Mouse (Mus musculus): Measurements from ENCODE around the gene Usp49.
"Not testable (repeated sequence)": the region's sequence is repeated elsewhere in the genome, so short reads cannot be mapped to it uniquely, and the experiment has no call there.

Gene Usp49

GRCm38 (mm10) chr17:47651953-47652352 is 21.5 kb downstream of the Usp49 start:
- no peak for DNase-seq (ENCODE audit: extremely low spot score)

GRCm38 (mm10) chr17:47654346-47654745 is 23.9 kb downstream of the Usp49 start:
- not testable (repeated sequence) for DNase-seq (ENCODE audit: extremely low spot score)

- no peak for DNase-seq (ENCODE audit: extremely low spot score)
These were observed 25.2 kb downstream of the Usp49 start for GRCm38 (mm10) chr17:47655697-47656096.

GRCm38 (mm10) chr17:47657901-47658300 is 27.4 kb downstream of the Usp49 start:
- DNase-seq (ENCODE audit: extremely low spot score): no peak

DNA sequence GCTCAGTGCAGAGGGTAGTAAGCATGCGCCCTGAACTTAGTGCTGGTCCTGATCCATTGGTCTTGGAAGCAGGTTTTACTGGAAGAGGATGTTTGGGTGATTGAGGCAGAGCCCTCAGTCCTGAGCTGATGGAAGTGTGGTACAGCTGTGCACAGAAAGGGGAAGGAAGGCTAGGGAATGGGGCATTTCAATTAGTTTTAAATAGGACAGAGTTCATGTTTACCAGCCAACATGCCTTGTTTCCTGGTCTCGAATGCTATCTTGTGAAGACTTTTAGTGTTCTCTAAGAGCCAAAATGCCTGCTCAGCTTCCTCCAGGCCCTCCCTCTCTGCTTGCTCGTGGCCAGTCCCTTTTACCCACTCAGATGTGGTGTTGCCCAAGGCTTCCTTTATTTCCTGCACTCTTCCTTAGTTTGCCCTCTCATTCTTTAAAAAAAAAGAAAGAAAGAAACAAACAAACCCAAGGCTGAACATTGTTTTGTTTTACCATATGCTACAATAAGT is 28.3 kb downstream of the Usp49 start:
- no peak for DNase-seq (ENCODE audit: extremely low spot score)

DNA sequence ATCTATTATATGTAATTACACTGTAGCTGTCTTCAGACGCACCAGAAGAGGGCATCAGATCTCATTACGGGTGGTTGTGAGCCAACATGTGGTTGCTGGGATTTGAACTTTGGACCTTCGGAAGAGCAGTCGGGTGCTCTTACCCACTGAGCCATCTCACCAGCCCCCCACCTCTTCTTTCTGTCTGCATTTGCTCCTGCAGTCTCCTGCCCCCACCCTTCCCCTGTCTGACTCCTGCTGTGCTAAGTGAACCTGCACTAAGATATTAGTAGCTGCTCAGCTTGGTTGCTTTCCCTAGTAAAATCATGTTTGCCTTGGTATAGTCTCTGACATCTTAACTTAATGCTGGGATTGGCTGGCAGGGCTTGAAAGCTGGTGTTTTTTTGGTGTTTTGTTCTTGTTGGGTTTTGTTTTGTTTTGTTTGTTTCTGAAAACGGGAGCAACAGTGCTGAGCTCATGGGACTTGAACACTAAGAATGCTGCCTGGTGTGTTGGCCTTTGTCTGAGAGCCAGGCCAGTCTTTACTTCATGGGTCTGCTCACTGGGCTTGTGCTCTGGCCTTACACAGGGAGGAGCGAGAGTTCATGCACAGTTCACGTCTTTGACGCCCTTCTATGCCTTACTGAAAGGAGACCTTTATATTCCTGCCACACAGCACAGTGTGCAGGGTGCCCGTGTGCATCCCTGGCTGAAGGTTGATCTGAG is 32.7 kb downstream of the Usp49 start:
- peak; percentile 57 for DNase-seq (ENCODE audit: extremely low spot score)

GRCm38 (mm10) chr17:47664474-47664873 is 34.0 kb downstream of the Usp49 start:
- no peak for DNase-seq (ENCODE audit: extremely low spot score)

- no peak for DNase-seq (ENCODE audit: extremely low spot score)
These were observed 38.7 kb downstream of the Usp49 start for GRCm38 (mm10) chr17:47669166-47669565.

- no peak for DNase-seq (ENCODE audit: extremely low spot score)
These were observed 41.5 kb downstream of the Usp49 start for GRCm38 (mm10) chr17:47671988-47672310.

GRCm38 (mm10) chr17:47672311-47673111 is 42.0 kb downstream of the Usp49 start:
- peak; percentile 62 for DNase-seq (ENCODE audit: extremely low spot score)

DNA sequence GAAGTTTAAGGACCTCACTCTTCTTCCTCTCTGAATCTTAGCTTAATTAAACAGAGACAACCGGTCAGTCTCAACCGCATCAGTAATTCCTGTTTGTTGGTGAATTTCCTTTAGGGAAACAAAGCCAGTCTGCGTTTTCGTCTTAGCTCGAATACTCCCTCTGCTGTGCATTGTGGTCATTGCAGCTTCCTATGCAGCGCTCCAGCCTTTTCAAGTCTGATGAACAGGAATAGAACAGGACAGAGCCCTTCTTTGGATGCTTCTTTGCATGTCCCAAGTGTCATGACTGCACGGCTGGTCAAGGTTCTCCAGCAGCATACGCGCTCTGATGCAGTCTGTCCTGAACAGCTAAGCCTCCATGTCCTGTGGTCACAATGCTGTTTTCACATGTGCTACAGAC is 46.1 kb downstream of the Usp49 start:
- DNase-seq (ENCODE audit: extremely low spot score): peak; percentile 76

GRCm38 (mm10) chr17:47678238-47678637 is 47.7 kb downstream of the Usp49 start:
- no peak for DNase-seq (ENCODE audit: extremely low spot score)

- no peak for DNase-seq (ENCODE audit: extremely low spot score)
These were observed 48.2 kb downstream of the Usp49 start for GRCm38 (mm10) chr17:47678702-47679101.

DNA sequence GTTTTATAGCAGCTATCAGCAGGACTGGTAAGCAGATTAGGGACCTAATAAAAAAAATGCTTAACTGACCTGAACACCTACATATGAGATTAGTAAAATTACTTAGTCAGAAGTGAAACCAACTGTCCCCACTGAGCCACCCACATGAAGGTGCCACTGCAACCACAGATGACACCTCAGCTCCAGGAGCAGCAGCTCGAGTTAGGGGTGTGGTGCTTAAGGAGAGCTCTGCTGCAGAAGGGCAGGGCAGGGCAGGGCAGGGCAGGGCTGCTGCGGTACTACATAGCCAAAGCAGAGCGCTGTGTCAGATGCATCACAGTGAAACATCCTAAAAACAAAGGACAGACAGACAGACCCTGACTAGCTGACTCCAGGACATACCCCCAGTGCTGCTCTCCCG is 52.3 kb downstream of the Usp49 start:
- DNase-seq (ENCODE audit: extremely low spot score): no peak

DNA sequence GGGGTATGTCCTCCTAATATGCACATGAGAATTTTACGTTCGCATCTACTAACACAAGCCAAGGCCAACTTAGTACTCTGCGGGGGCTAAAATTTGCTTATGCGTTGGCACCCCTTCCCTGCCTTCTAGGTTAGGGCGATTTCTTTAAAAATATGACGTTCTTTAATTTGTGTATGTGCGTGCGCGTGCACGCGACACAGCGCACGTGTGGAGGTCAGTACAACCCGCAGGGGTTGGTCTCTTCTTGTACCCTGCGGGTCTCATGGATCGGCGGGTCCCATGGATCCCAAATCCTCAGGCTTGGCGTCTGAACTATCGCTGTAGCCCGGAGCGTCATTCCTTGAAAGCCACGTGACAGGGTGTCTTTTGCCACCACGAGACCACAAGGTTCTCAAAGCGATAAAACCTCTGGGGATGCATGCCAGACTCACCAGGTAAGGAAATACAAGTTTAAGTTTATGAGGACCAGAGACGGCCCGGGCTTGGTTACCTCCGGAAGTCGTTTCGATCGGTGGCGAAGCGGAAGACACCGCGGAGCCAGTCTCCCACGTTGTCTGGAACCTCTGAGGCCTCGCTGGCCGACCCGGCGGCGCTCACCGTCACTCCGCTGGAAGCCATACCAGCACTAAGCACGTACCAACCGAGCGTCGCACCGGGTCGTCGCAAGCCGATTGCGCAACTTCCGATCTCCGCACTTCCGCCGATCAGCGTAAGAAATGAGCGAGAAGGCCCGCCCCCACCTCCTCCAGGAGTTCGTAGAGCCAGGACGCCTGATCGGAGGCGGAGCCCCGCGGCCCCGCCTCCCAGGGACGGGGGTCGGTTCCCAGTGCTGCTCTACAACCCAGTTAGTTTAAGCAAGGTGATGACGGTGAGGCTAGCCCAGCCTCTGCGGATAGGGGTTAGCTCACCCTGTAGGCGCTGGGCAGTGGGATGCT is 57.2 kb downstream of the Usp49 start:
- DNase-seq (ENCODE audit: extremely low spot score): peak; percentile 92

DNA sequence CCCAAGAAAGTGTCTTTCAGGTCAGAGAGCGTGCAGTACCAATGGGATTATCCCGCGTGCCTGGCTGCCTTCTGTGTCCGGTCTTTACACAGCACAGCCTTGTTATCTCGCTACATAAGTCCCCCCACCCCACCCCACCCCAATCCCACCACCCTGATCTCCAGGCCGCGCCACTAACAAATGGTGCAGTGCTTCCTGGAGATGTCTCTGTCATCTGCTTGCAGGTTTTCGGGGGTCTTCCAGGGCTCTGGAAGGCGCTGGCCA is 57.8 kb downstream of the Usp49 start, which contains the start of gene Tomm6:
TSS of gene Tomm6 (minus strand) at position 43 of the 264 bp plus-strand sequence.
- no peak for DNase-seq (ENCODE audit: extremely low spot score)

GRCm38 (mm10) chr17:47688608-47689575 is 58.4 kb downstream of the Usp49 start, which contains the start of gene Frs3:
Gene Frs3, plus strand, starts transcription at chr17:47689030.
- DNase-seq (ENCODE audit: extremely low spot score): peak; percentile 77

GRCm38 (mm10) chr17:47689894-47690293 is 59.4 kb downstream of the Usp49 start:
- no peak for DNase-seq (ENCODE audit: extremely low spot score)

DNA sequence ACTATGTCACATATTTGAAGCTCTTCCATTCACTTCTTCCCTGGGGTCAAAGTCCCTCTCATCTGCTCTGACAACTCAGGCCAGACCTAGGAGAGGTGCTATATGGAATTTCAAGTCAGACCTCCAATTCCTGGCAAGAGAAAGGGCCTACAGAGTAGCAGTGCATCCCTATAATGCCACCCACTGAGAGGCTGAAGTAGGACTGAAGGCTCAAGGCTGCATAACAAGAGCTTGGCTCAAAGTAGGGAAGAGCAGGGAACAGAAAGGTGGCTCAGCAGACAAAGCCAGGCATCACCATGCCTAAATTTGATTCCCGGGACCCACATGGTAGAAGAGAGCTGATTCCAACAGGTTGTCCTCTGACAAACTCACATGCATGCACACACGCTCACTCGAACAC is 61.2 kb downstream of the Usp49 start:
- no peak for DNase-seq (ENCODE audit: extremely low spot score)

DNA sequence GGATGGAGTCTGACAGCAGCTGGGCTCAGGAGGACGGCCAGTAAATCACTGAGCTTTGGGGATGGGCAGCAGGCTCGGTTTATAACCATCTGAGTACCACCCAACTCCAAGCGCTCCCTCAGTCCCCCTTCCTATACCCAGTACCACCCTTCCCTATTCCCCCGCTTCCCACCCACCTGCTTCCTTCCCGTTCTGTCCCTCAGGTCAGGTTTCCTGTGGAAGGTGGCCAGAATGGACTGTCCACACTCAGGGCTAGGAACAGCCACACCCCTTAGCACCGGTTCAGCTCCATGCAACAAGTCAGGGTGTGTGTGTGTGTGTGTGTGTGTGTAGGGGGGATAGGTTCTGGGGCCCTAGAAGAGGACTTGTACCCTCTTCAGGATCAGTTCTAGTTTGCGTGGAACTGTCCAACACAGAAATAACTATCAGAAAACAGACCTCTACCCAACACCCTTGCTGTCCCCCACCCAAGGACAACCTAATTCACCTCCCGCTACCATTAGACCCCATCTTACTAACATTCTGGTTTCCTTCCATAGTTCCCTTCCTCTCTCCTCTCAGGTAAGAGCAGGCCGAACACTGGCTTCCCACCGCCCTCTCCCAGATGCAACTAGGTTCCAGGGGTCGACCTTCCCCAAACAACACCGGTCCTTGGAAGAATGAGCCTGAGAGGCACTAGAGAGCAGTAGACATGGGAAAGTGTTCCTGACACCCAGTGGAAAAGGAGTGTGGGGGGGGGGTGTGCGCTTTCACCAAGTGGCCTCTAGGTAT is 63.4 kb downstream of the Usp49 start:
- no peak for DNase-seq (ENCODE audit: extremely low spot score)

- no peak for DNase-seq (ENCODE audit: extremely low spot score)
These were observed 63.8 kb downstream of the Usp49 start, which contains the start of gene Gm21981 for GRCm38 (mm10) chr17:47694442-47694502. Gene Gm21981, minus strand, starts transcription at chr17:47694455.
